Mouse (Mus musculus): ENCODE data around the gene Bap1.

Gene Bap1

DNA sequence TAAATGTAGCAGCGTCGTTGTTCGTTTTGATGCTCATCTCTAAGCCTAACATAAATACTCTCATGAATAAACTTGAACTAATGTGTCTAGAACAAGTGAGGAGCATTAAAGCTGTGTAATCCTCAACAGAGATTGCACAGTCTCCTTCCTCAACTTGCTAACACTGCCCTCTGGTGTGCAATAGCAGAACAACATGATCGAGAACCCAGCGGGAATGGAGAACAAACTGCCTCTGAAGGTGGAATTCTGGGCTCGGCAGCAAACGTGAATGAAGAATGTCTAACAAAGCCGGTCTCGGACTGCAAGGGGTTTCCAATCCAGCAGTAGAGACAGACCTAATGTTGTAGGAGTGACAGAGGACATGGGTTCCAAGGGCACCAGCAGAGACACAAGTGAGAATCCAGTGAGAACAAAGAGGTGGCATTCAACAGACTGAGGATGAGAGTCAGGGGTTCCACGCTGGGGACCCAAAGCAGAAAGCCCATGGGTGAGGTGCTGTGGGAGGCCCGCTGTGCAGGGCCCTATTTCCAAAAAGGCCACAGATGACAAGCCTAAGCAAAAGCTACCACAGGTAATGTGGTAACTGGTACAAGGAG lies 17.2 kb upstream of the Bap1 start:
- DNase-seq (ENCODE audit: low spot score) = peak; percentile 84

DNA sequence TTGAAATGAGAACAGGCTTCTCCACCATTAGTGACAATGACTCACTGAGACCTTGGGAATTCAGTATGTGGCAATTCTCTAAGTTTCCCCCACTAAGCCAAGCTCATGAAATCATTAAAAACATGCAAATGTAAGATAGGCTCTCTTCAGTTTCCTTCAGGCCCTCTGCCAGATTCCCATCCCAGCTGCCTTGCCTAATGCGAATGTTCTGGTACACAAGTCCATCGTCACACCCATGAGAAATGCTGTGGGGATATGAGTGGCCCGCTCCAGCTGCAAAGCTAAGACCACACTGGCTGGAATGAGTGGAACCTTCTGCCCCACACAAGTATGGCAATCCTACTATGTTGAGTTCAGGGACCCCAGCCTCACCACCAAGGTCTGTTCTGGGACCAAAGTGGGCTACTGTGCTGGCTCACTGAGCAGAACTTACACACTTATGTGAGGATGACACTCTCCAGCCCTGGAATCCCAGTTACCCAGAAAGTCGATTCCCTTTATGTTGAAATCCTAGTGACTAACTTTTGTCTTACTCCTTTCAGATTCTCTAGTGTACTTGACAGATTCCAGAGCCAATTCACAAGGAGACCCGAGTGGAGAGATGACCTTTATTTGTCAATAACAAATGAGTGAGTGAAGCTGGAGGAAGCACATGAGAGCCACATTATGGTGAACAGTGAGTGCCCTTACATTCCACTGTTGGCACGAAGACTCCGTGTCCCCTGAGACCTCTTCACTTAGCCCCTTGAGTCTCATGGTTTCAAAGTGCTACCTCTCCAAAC lies 14.0 kb upstream of the Bap1 start:
- no peak for DNase-seq (ENCODE audit: low spot score)

DNA sequence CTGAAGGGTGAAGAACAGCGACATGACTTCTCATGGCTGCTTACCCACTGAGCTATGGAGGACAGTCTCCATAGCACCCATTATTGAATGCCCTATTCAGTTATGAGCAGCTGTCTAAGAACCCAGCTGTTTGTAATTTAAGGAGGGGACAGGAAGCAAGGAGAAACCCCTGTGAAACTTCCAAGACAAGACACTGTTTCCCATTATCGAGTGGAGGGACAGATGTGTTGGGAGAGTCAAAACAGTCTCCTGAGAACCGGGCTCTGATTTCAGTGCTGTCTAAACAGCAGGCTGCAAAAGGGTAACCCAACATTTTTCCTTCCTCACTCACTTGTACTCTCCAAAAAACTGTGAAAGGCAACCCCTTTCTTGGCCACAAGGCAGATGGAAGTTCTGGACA lies 10.7 kb upstream of the Bap1 start:
- no peak for DNase-seq (ENCODE audit: low spot score)

DNA sequence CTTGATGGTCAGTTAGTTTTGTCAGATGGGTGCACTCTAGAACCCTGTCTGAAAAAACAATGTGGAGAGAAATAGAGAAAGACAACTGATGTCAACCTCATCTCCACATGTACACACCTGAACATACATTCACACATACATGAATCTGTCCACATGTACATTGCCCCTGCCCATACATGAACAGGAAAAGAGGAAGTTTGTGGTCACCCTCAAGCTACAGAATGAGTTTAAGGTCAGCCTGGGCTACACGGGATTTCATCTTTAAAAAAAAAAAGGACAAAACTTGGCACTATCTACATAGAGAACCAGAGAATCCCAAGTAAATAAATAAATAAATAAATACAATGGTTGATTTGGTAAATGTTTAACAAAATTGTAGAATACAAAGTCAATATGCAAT lies 6.5 kb upstream of the Bap1 start:
- no peak for DNase-seq (ENCODE audit: low spot score)

DNA sequence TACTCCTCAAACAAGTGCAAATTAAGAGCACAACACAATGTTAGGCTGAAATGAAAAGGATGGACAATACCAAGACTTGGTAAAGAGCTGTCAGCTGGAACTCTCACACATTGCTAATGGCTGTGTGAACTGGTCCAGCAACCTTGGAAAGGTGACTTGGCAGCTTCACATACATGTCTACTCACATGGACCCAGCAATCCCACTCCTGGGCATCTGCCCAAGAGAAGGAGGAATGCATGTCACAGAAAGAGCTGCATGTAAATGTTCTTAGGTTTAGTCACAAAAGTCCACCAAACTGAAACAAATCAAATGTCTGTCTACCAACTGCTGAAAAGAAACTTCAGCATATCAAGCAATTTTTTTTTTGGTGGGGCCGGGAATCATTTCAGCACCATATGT lies 5.3 kb upstream of the Bap1 start:
- no peak for DNase-seq (ENCODE audit: low spot score)

DNA sequence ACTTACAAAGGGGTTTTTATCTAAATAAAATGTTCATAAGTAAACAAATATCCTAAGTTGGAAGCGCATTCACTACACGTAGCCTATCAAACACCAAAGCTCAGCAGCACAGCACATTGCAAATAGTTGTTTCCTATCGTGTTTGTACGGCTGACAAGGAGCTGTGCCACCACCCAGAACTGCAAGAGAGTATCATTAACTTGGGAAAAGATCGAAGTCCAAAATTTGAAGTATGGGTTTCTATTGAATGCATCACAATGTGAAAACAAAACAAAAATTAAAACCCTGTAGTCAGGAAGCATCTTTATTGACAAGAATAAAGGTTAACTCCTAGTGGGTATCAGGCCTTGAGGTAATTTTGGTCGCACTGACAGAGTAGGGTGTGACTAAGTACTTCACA lies 2.9 kb upstream of the Bap1 start:
- no peak for DNase-seq (ENCODE audit: low spot score)

DNA sequence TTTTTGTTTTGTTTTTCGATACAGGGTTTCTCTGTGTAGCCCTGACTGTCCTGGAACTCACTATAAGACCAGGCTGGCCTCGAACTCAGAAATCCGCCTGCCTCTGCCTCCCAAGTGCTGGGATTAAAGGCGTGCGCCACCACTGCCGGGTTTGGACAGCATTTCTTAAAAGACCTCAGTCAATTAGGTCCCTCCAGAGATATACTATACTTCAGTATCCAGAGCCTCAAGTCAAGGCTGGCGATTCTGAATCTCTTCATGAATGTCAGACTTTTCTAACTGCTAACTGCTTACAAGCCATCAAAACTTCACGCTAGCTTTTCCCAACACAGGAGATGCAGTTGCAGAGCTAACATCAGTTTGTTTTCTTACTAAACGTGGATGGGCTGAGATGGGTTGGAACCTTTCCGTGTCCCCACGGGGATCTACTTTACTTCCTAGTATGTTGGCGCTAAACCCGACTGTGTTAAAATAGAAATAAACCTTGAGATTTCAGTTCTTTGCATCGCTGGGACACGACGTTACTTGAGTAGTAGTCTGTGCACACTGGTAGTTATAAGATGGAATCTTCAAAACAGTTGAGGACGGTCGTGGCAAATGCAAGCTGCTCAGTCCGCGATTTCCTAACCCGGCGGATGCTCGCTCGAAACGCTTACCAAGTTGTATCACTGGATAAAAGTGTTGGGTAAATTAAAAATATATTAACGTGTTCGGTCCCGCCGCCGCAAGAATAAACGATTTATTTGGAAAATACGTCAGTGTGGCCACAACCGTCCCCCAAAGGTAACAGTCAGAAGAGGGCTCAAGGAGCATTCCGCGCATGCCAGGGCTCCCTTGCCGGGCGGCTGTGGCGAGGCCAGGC lies 797 bp upstream of the Bap1 start:
- DNase-seq (ENCODE audit: low spot score) = no peak

DNA sequence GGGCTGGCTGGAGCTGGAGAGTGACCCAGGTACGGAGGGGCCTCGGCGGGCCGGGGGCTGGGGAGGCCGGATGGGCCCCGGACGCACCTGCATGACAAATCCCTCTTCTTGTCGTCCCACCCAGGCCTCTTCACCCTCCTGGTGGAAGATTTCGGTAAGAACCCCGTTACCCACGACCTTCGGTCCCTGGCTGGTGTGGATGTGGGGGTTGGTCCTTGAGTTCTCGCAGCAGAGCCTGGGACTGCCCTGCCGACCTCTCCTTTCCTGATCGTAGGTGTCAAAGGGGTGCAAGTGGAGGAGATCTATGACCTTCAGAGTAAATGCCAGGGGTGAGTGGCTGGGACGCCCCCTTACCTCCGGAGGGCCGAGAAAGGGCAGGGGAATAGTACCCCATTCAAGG lies 376 bp downstream of the Bap1 start:
- DNase-seq (ENCODE audit: low spot score) = no peak

DNA sequence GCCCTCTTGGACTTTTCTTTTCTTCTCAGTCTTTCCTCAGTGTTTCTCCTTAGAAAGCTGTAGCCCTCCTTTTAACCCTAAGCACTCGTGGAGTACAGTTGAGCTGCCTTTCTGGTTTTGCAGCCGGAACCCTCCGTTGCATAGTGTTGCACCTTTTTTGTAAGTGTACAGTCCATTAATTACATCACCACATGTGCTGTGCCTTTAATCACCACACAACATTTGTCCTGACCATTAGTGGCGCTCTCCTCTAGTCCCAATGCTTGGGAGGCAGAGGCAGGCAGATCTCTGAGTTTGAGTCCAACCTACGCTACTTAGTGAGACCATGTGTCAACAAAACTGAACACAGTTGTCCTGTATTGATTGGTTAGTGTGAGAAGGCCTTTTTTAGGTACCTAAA lies 841 bp downstream of the Bap1 start:
- DNase-seq (ENCODE audit: low spot score) = no peak

DNA sequence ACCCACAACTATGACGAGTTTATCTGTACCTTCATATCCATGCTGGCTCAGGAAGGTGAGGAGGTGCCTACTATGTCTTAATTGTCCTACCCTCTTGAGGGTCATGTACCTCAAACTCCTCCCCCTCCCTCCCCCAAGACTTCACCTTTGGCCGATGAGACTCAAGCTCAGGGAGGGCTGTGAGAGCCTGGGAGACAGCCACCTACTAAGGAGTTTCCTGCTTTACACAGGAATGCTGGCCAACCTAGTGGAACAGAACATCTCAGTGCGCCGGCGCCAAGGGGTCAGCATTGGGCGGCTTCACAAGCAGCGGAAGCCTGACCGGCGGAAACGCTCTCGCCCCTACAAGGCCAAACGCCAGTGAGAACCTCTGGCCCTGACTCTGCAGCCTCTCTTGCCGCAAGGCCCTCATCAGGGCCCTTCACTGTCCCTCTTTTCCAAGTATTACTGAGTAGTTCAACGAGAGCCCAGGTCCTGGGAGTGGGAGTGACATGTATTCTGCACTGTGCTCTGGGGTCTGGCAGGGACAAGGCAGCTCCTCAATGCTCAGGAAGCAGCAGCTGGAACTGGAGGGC lies 7.3 kb downstream of the Bap1 start:
- no peak for DNase-seq (ENCODE audit: low spot score)

DNA sequence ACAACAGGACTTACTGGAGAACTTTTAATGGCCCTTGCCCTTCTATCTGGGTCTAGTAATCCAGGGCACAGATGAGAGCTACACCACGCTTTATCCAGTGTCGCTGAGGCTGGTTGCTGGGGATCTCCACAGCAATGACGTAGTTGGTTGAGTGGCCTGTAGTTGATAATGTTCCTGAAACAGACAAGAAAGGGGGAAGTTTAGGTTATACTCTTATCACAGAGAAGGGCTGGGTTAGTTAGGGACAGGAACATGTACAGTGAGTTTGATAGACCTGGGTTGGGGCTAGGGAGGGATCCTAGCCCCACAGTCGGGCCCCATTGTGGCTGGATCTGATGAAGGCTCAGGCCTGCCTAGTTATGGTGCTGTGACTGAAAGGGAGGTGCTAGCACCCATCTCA lies 9.1 kb downstream of the Bap1 start:
- DNase-seq (ENCODE audit: low spot score) = no peak

DNA sequence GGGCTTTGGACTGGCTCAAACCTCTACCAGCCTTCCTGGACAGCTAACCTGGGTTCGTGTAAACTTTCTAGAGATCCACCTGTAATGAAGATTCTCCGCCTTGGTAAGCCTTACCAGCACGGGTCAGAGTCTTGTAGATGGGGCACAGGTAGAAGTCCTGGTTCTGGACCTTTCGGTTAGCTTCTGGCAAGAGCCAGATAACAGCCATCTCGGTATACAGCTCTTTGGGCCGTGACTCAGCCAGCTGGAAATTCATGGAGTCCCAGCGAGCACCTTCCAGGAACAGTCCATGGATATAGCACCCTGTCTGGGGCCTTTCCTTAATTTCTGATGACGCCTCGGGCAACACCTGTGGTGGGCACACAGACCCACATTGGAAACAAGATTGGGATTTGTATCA lies 9.7 kb downstream of the Bap1 start:
- no peak for DNase-seq (ENCODE audit: low spot score)

DNA sequence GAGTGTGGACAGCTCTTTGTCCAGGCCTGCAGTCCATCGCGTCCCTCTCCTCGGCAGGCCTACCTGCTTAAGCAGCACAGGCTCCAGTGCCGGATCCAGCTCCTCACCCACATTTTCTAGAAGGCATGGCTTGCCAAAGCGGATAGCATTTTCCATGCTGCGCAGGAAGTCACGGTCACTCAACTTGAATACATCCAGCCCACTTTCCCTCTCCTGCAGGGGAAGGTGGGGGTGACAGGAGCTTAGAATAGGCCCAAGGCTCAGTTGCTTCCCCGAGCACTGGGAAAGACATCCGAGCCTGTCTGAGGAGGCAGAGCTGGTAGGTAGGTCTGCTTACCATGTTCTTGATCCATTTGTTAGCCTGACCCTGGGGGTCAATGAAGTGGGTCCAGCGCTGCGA lies 16.4 kb downstream of the Bap1 start:
- DNase-seq (ENCODE audit: low spot score) = no peak

DNA sequence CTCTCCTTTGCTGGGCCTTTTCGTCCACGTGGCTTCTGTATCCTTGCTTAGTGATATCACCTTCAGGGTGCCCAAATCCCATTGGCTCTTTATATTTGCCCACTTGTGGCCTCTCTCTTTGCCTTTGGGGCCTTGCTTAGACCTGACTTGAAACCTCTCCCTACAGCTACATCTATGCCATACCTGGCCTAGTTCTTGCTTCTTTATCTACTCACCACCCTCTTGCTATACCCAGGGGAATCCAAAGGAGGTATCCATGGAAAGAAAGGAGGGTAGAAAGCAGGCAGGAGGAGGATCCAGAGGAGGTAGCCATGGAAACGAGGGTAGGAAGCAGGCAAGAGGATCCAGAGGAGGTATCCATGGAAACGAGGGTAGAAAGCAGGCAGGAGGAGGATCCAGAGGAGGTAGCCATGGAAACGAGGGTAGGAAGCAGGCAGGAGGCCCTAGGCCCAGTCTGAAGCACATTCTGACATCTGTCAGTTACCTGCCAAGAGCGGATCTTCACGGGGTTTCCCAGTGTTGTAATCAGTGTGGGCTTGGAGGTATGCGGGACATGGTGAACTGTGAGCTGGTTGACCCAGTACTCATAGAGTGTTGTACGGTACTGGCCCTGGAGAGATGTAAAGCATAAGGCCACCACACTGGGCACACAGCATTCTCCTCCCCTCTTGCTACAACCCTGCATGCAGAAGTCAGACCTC lies 17.2 kb downstream of the Bap1 start:
- peak; percentile 63 for DNase-seq (ENCODE audit: low spot score)

DNA sequence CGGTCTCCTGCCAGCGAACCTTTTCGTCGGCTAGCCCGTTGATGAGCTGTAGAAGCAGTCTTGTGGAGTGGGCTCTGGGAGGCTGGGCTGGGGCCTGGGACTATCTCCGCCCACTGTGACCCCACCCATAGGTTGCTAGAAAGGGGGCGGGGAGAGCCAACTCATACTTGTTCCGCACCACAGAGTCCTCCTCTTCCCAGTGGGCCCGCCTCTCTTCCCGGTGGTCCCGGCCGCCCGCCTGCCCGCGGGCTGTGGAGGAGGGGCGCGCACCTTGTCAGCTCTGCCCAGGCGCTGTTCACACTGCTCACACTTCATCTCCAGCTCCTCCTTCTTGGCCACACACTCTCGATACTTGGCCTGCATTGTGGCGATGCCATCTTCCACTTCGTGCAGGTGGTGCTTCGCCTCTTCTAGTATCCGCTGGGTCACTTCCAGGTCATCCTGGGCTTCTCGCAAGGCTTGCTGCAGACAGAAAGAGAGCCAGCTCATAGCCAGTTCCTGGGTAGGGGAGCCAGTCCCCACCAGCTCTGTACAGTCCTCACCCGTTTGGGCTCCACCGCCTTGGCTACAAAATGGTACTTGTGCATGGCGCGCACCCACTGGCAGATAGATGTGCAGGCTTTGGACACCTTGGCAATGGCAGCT lies 18.3 kb downstream of the Bap1 start:
- peak; percentile 41 for DNase-seq (ENCODE audit: low spot score)

DNA sequence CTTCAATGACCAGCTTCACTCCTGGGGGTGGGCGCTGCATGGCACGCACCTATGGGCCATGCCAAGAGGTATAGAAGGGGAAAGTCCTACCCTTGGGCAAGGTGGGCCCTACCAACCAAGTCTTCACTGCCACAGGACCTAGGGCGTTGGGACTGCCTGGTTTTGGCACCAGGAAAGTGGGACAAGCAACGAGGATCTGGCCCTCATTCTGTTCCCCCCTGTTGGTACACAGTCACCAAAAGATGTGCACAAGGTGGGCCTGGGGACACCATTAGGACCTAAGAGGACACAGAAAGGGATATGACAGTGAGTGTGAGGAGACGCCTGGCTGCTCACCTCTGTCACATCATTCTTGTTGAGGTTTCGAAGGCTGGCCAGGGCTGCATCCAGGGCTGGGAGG lies 19.9 kb downstream of the Bap1 start:
- DNase-seq (ENCODE audit: low spot score) = no peak

DNA sequence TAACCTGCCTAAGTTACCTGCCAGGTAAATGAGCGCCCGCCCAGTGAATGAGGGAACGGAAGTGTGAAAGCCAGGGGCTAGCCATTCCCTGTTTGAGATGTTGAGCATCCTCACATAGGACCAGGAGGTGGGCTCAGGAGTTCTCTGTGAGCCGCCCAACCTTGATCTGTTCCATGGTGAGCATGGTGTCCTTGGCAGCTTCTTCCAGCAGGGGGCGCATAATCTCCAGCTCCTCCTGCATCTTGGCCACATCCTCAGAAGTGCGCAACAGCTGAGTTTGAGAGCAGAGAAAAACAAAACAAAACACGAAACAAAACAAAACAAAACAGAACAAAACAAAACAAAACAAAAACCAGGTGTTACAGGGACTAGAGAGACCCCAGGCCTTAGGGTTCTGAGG lies 20.9 kb downstream of the Bap1 start:
- DNase-seq (ENCODE audit: low spot score) = peak; percentile 87

DNA sequence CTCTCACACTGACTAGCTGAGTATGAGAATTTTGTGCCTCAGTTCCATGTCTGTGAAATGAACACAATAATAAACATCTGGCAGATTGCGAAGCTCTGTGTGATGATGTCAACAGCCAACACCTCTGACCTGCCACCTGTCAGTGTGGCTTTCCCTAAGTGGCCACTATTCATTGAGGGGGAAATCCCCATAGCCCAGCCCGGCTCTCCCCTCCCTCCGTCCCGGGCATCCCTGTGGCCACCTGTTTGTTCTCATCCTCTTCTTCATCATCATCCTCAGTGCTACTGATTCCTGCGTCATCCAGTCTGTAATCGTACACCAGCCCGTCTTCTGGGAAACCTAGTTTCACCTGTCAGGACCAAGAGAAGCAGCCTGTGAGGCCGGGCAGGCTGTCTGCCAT lies 34.5 kb downstream of the Bap1 start:
- no peak for DNase-seq (ENCODE audit: low spot score)
